Mouse (Mus musculus): ENCODE measurements around the gene L3mbtl4. TPM values are rescaled to one million over a fixed set of nuclear protein-coding genes. Genes with fewer than 3 reads are reported as not detected.

L3mbtl4 gene
- total RNA-seq, 1 experiment from 2014 or later, result not detected

DNA sequence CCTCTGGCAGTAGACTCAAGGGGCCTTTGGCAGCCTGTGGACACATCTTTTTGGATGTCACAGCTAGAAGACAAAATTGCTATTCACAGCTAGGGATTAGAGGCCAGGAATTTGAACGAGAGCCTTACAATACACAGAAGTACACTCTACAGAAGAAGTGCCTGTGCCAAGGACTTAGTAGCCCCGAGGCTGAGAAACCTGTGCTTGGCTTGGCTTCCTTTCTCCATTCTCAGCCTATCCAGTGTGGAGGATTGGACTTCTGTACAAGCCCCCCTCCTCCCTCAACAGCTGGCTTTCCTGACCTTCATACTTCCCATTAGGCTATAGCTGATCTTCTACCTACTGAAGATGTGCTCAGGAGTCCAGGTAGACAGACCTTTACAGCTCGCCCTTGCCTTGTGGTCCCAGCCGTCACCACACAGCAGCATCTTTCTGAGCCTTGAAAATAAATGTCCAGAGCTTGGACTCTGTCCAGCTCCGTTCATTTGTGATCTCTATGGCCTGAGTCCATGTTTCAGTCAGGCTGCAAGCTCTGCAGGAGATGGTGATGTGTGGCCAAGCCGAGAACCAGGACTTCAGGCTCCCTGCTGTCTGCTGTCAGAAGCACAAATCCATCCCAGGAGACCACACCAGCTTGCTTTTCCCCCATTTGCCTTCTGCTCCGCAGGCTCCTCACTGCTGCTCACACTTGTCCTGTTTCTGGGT, 497.6 kb downstream of the L3mbtl4 start:
- ATAC-seq (replicated peaks; ENCODE audit: insufficient number of reproducible peaks, low FRiP score, low TSS enrichment, poor library complexity, severe bottlenecking), result no peak

DNA sequence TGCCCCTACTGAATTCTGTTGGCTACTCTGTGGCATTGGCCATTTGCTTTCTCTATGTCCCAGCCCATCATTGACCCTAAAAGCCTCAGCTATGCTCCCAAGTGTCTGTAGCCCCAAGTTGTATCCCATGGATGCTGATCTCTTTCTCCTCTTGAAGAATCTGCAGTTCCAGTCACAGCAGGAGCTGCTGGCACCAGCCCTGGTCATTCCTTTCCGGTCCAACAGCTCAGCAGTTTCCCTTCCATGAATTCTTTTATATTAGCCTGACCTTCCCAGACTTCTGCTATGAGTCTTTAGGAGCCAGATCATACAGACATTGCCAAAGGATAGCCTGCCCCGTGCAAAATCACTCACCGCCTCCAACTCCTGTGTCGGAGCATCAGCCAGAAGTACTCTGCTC, 520.1 kb downstream of the L3mbtl4 start:
- no peak for ATAC-seq (replicated peaks; ENCODE audit: insufficient number of reproducible peaks, low FRiP score, low TSS enrichment, poor library complexity, severe bottlenecking)

DNA sequence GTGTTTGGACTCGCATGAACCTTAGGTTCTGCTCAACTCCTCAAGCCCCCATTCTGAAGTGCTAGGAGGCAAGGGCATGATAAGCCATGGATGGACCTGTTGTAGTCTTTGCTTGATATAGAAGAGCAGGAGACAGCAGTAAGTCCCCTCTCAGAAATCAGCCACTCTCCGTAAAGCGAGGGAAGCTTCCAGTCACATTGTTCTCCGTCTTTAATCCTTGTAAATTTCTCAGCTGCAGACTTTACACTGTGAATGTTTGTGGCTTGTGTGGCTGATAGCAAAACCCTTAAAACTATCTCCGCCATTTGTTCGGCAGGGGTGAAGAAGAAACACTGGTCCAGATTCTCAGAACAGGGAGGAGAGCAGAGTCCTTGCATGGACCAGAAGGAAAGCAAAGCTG, 552.7 kb downstream of the L3mbtl4 start, which contains the start of gene Tmem200c:
Tmem200c (plus strand) TSS at position 301 of the 400 bp plus-strand sequence.
- no peak for ATAC-seq (replicated peaks; ENCODE audit: insufficient number of reproducible peaks, low FRiP score, low TSS enrichment, poor library complexity, severe bottlenecking)
